Mouse (Mus musculus) CH12.LX (cell line): ENCODE results near the gene Mcmbp. TPM values are rescaled to one million over a fixed set of nuclear protein-coding genes. Genes with fewer than 3 reads are reported as not detected.
A peak's percentile ranks its signal among the peaks of the same experiment; 100 is the strongest.

Source experiments
- DNase-seq: peaks from one replicate; pipeline ENCODE4 v3.0.0-alpha.2; 2013; ENCODE audit errors: extremely low read depth
- H3K27ac ChIP-seq: 2 replicates; pipeline ENCODE4 v1.5.1; 2012; ENCODE audit warnings: low read depth, mild to moderate bottlenecking, control low read depth, moderate library complexity; ENCODE audit not compliant: insufficient read depth
- H3K27me3 ChIP-seq: replicated peaks from 2 replicates; pipeline ENCODE3; 2012; ENCODE audit warnings: inconsistent platforms
- H3K36me3 ChIP-seq, 2 experiments: replicated peaks in 1 of 2; 2 replicates each; pipeline versions ENCODE3 to v1.6.1; 2012; ENCODE audit warnings: inconsistent platforms in 1 of 2, low read length in 1 of 2, mild to moderate bottlenecking in 1 of 2, mixed read lengths in 1 of 2, moderate library complexity in 1 of 2; ENCODE audit not compliant: control insufficient read depth in 1 of 2, insufficient read depth in 1 of 2
- H3K4me1 ChIP-seq, 2 experiments: 2 replicates each; pipeline ENCODE4 v1.6.1; 2012; ENCODE audit warnings: inconsistent platforms in 1 of 2, moderate library complexity in 1 of 2; ENCODE audit not compliant: insufficient read depth in 2 of 2, control insufficient read depth in 1 of 2
- H3K4me2 ChIP-seq: 2 replicates; pipeline ENCODE4 v1.6.1; 2012; ENCODE audit warnings: low read depth, mild to moderate bottlenecking, control low read depth; ENCODE audit not compliant: poor library complexity, insufficient read depth, severe bottlenecking
- H3K4me3 ChIP-seq, 3 experiments: fragments of 150-350 bp in 1 of 3; sonication (generic) in 1 of 3; replicated peaks in 1 of 3; 2 replicates each; pipeline versions ENCODE3 to v1.5.1; 2011 to 2012; ENCODE audit warnings: low read depth in 2 of 3, low read length in 2 of 3, mild to moderate bottlenecking in 2 of 3, moderate library complexity in 2 of 3, control low read depth in 1 of 3, improper control_type of control experiment in 1 of 3, inconsistent platforms in 1 of 3, mixed read lengths in 1 of 3; ENCODE audit not compliant: poor library complexity in 1 of 3
- H3K79me2 ChIP-seq: replicated peaks from 2 replicates; pipeline ENCODE4 v1.6.1; 2012; ENCODE audit warnings: mild to moderate bottlenecking, moderate library complexity; ENCODE audit not compliant: control insufficient read depth, poor library complexity, insufficient read depth, severe bottlenecking; ENCODE audit errors: extremely low read depth
- H3K9ac ChIP-seq: 2 replicates; pipeline ENCODE4 v1.6.1; 2012; ENCODE audit warnings: low read depth, mild to moderate bottlenecking, control low read depth, moderate library complexity; ENCODE audit not compliant: insufficient read depth
- H3K9me3 ChIP-seq: replicated peaks from 2 replicates; pipeline ENCODE3; 2012; ENCODE audit warnings: low read length, inconsistent platforms, mixed read lengths
- BHLHE40 ChIP-seq: IDR thresholded peaks from 2 replicates; pipeline ENCODE4 v1.6.1; 2011; ENCODE audit warnings: mild to moderate bottlenecking, low read depth, low read length, improper control_type of control experiment
- E2F4 ChIP-seq: IDR thresholded peaks from 2 replicates; pipeline ENCODE4 v1.6.1; 2011; ENCODE audit warnings: low read depth, low read length, improper control_type of control experiment; ENCODE audit not compliant: insufficient replicate concordance
- ELF1 ChIP-seq: IDR thresholded peaks from 2 replicates; pipeline ENCODE4 v1.6.1; 2014; ENCODE audit warnings: low read depth, mild to moderate bottlenecking, inconsistent platforms, low read length, improper control_type of control experiment
- IRF4 ChIP-seq: IDR thresholded peaks from 2 replicates; pipeline ENCODE4 v1.6.1; 2014; ENCODE audit warnings: low read depth, mild to moderate bottlenecking, inconsistent platforms, low read length, improper control_type of control experiment
- JUN ChIP-seq: IDR thresholded peaks from 2 replicates; pipeline ENCODE4 v1.6.1; 2011; ENCODE audit warnings: low read depth, mild to moderate bottlenecking, low read length, improper control_type of control experiment, moderate library complexity; ENCODE audit not compliant: insufficient read depth
- JUND ChIP-seq: conservative IDR thresholded peaks from 2 replicates; pipeline ENCODE4 v1.6.1; 2011; ENCODE audit warnings: low read depth, low read length, improper control_type of control experiment
- NRF1 ChIP-seq: IDR thresholded peaks from 2 replicates; pipeline ENCODE4 v1.6.1; 2014; ENCODE audit warnings: low read depth, mild to moderate bottlenecking, inconsistent platforms, low read length, improper control_type of control experiment, moderate library complexity
- POLR2A ChIP-seq: IDR thresholded peaks from 2 replicates; pipeline ENCODE4 v1.6.1; 2011; ENCODE audit warnings: low read depth, mild to moderate bottlenecking, improper control_type of control experiment, low read length
- SIN3A ChIP-seq: IDR thresholded peaks from 2 replicates; pipeline ENCODE4 v1.6.1; 2012; ENCODE audit warnings: low read length, improper control_type of control experiment, inconsistent platforms
- SMC3 ChIP-seq: IDR thresholded peaks from 2 replicates; pipeline ENCODE4 v1.6.1; 2011; ENCODE audit warnings: low read depth, low read length, improper control_type of control experiment
- TBP ChIP-seq: conservative IDR thresholded peaks from 2 replicates; pipeline ENCODE4 v1.6.1; 2011; ENCODE audit warnings: low read depth, low read length, improper control_type of control experiment
- TCF12 ChIP-seq: IDR thresholded peaks from 2 replicates; pipeline ENCODE4 v1.6.1; 2014; ENCODE audit warnings: low read depth, mild to moderate bottlenecking, inconsistent platforms, low read length, improper control_type of control experiment
- UBTF ChIP-seq: IDR thresholded peaks from 2 replicates; pipeline ENCODE4 v1.6.1; 2012; ENCODE audit warnings: low read depth, mild to moderate bottlenecking, inconsistent platforms, low read length, improper control_type of control experiment, moderate library complexity
- USF2 ChIP-seq: conservative IDR thresholded peaks from 2 replicates; pipeline ENCODE4 v1.6.1; 2011; ENCODE audit warnings: low read depth, low read length, improper control_type of control experiment
- dilution Hi-C: fragments of 300-500 bp; cut with MboI; formaldehyde crosslinking; loops from 2 replicates; pipeline ENCODE4 v1.14.3; 2020; ENCODE audit warnings: low sequenced_read_pairs; ENCODE audit not compliant: extremely low pct_unique_long_range_greater_than_20kb, extremely low pct_ligation_motif_present
- in situ Hi-C: fragments of 300-500 bp; cut with MboI; formaldehyde crosslinking; loops from 3 replicates; pipeline ENCODE4 v1.14.3; 2019; ENCODE audit warnings: low sequenced_read_pairs, low pct_ligation_motif_present, low pct_unique_long_range_greater_than_20kb, mixed read lengths
- polyA plus RNA-seq: library from polyadenylated mRNA; unstranded; fragments of >175 nt; gene quantifications from 2 replicates; pipeline ENCODE4 v1.2.1, GENCODE M21; 2012; ENCODE audit warnings: low read depth; ENCODE audit not compliant: insufficient read length
- total RNA-seq, 2 experiments: library from RNA; depleted of rRNA; stranded (reverse); fragments of 300-350 nt in 1 of 2; fragments of >200 nt in 1 of 2; gene quantifications; 2 replicates each; pipeline ENCODE4 v1.2.3; 2012 to 2014

Mcmbp gene
- total and polyA plus RNA-seq, 3 experiments, result 45.2 to 75.7 (median 69.4) TPM

DNA sequence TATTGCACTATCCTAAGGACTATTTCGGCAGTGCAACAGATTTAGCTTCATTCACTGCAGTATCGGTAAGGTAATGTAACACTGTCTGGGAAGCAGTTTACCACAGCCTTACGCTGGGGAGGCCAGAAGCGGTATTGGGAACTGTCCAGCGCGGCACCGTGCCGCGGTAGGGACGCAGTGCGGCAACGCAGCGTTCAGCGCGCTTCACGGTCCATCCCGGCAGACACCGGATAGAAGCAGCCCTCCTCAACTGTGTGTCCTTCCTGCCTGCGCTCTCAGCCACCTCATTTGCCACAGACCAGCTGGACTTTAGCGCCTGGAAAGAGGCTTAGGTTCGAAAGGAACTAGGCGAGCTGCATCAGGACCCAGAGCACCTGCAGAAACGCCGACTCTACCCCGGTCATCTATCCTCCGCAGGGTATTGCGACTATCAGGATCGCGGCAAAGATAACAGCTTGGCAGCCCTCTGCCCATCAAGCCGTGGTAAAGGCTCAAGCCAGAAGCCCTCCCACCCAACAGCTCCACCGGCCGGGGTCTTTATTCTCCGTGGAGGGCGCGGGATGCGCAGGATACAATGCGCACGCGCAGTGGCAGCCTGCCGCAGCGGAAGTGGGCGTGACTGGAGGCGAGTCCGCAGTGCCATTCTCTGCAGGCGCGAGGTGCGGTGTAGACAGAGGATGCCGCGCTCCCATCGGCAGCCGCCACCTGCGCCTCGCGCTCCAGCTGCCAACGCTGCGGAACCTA lies 52.3 kb downstream of the Mcmbp start:
- no peak overlapping the region for H3K27ac ChIP-seq
- no peaks in the 10 kb centered on the region for H3K9me3 ChIP-seq
- peak overlapping the region in 1 of 3 experiments; percentile 52 for H3K4me3 ChIP-seq
- DNase-seq, result no peak
- dilution Hi-C loops, result no loop called here
- peaks cover 0 to 34% of the 10 kb centered on the region in 2 experiments for H3K36me3 ChIP-seq
- H3K9ac ChIP-seq, result no peak overlapping the region
- H3K4me2 ChIP-seq, result peak overlapping the region; percentile 31; the same call in 1 of the 2 replicates
- no peaks in the 10 kb centered on the region for H3K27me3 ChIP-seq
- no peak for TF ChIP-seq TBP
- TF ChIP-seq ELF1, result peak; percentile 25; the same call in 1 of the 2 replicates
- peak; percentile 89 for TF ChIP-seq NRF1
- TF ChIP-seq IRF4, result no peak
- no peak for TF ChIP-seq SIN3A
- TF ChIP-seq POLR2A, result peak; percentile 25; the same call in 1 of the 2 replicates
- no peak for TF ChIP-seq BHLHE40
- no peak for TF ChIP-seq JUND
- no peak for TF ChIP-seq E2F4
- TF ChIP-seq UBTF, result no peak
- no peaks in the 10 kb centered on the region for H3K79me2 ChIP-seq
- in situ Hi-C loops, result no loop called here
- peaks cover 0 to 7% of the 10 kb centered on the region in 2 experiments; a peak in 1 of 4 replicates for H3K4me1 ChIP-seq

DNA sequence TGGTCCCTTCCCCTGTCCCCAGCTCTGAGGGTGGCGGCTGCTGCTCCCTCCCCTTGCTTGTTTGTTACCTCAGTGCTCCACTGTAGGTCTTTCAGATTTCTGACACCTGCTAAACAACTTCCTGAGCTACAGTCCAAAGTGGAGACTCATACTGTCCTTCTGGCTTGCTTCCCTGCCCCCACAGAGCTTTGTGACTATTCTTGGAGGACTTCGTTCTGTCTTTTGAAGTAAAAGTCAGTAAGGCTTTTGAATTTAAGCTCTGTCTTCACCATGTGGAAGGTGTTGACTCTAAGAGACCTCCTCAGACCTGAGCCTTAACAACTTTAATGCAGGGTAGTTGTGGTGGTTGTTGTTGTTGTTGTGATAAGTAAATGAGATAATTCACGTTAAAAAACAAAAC lies 61.7 kb downstream of the Mcmbp start:
- H3K4me3 ChIP-seq, result no peak overlapping the region
- H3K27me3 ChIP-seq, result no peaks in the 10 kb centered on the region
- no peak overlapping the region for H3K4me2 ChIP-seq
- TF ChIP-seq IRF4 (no peak), SMC3 (no peak), JUN (no peak), TCF12 (no peak), USF2 (no peak)
- no peaks in the 10 kb centered on the region for H3K4me1 ChIP-seq
- no peaks in the 10 kb centered on the region for H3K79me2 ChIP-seq
- no peak overlapping the region for H3K27ac ChIP-seq
- H3K36me3 ChIP-seq, result peaks cover 0 to 4% of the 10 kb centered on the region in 2 experiments
- dilution Hi-C loops, result no loop called here
- no peak for DNase-seq
- H3K9ac ChIP-seq, result no peak overlapping the region
- no peaks in the 10 kb centered on the region for H3K9me3 ChIP-seq
- in situ Hi-C loops, result no loop called here
